Mouse (Mus musculus) layer of hippocampus, adult 9-10 months (tissue): Measurements from ENCODE around the gene Vti1a.

Source experiments
- DNase-seq: peaks from one replicate; pipeline ENCODE4 v3.0.0; 2022; ENCODE audit warnings: low spot score

Vti1a gene

DNA sequence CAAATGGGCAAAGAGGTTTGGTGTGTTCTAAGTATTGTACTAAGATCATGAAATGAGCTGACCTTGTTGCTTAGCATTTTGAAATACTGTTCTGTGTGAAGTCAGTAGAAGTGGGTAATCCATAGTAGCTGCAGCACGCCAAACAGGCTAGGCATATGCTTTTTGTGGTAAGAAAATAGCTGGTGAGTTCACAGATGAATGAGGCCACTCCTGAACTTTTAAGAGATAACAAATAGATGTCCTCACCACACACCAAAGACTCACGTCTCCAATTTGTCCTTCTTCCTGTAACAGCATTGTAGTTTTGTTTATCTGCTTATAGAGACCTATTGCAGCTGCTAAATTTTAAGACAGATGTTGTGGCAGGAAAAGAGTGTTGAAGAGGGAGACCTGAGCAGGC is 62.8 kb downstream of the Vti1a start:
- DNase-seq, result no peak

DNA sequence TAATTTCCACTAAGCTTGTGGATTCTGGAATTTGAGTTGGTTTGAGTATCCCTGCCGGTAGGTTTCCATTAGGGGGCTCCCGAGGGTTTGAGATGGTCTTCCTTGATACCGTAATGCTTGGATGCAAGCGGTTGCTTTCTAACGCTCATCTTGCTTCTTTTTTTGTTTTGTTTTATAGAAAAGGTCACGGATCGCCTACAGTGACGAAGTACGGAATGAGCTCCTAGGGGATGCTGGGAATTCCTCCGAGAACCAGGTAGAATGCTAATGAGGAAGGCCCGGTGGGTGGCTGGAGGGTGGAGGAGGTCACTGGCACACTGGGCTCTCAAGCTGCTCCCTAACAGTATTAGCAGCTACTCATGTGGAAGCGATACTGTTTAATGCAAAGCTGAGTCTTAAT is 64.7 kb downstream of the Vti1a start:
- no peak for DNase-seq

DNA sequence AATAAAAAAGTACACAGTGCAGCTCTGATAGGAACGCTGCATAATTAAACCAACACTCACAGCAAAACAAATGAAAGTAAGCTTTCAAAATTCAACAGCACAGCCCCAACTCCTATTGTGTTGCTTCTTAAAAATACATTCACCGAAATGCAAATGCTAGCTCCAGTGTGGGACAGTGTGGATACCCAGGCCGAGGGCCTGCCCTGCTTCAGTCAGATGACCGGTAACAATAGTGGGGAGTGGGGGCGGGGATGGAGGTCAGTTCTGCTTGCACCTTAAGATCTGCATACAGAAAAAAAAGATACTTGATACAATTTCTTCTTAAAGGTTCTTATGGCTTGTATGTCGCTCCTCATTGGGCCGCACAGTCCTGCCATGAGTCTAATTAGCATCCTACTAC is 65.2 kb downstream of the Vti1a start:
- no peak for DNase-seq

DNA sequence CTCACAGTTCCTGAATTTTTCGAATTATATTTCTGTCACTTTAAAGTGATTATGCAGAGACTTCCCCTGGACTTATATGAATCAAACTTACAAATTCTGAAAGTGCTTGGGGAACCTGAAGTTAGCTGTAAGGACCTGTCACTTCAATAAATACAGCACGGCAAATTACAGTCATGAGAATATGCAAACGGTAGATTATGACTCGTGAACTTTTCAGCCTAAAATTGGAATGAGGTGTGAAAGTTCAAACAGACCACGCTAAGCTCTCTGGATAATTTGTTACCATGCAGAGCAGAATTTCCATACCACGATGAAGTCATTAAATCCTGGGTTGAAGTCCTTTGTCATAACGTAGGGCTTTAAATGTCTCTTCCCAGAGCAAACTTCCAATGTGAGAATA is 66.7 kb downstream of the Vti1a start:
- no peak for DNase-seq

DNA sequence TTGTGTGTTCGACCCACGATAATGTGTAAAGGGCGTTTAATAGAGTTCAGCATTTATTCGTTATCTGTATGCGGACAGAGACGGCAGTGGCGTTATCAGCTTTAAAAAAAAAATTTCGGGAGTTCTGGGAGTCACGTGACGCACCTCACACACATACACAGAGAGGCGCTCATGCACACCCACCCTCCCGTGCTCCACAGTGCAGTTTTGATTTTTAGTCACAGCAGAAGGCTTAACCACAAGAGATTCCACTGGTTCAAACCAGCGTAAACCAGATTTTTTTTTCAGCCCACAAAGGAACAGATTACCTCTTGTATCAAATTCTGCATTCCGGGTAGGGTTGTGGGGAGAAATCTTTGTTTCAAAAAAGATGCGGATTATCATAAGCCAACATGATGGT is 68.5 kb downstream of the Vti1a start:
- no peak for DNase-seq

DNA sequence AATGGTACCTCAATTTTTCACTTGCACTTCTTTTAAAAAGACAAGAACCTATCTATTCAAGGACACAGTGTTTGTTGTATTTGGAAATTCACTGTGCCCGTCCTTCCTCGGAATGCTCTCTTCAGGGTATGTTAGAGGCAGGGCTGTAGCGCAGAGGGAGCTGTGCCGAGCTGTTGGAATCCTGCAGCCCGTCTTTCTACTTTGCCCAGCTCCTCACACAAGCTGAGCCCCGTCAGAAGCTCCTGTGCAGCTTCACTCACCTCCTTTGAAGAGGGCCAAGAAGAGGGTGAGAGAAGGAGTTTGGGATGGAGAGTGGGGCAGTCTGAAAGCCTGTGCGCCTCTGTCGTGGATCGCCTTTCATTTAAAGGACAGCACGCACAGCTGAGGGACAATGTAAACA is 72.9 kb downstream of the Vti1a start:
- DNase-seq, result no peak

DNA sequence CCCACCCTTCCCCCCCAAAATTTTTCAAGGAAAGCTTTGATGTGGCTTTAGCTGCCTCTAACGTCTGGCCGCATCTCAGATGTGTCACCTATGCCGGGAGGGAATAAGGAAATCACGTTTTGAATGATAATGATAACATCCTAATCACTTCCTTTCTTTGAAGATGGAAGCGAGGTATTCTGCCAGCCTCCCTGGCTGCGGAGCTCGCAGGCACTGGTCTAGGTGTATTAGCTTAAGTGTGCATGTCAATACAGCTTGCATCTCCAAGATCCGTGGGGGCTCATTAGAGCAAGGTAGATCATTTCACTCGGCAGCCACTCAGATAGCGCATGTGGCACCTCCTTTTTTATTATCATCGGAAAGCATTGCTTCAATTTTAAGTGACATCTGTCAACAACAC is 74.2 kb downstream of the Vti1a start:
- no peak for DNase-seq

DNA sequence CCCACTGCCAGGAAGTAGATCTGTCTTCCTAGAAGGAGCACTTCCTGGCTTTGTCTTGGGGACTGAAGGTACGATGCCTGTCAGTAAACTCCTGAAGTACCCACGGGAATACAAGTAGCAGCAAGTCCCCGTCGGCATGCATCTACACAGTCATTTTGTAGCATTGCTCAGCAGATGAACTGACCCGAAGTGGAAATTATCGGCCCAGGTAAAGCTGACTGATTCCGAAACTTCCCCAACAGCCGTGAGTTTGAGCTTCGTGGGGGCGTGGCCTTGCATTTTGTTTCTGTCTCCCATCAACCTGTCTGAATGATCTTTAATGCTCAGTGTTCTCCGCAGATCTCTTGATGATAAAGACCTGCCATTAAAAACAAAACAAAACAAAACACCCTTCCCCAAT is 85.5 kb downstream of the Vti1a start:
- no peak for DNase-seq

DNA sequence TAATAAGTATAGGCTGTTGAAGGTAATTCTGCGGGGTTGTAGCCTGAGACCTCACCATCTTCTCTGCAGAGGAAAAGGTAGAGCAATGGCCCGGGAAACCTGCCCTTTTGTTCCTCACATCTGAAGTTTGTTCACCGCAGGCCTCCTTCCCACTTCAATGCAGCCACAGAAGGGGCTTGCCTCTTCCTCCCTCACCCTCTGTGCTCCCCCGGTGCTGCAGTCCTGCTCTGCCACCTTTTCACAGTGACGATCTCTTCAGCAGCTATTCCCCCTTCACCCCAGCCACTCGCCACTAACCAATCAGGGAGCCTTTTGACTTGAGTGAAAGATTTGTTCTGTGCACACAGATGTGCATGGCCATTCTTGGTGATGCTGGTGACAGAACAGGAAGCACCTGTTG is 92.4 kb downstream of the Vti1a start:
- no peak for DNase-seq

DNA sequence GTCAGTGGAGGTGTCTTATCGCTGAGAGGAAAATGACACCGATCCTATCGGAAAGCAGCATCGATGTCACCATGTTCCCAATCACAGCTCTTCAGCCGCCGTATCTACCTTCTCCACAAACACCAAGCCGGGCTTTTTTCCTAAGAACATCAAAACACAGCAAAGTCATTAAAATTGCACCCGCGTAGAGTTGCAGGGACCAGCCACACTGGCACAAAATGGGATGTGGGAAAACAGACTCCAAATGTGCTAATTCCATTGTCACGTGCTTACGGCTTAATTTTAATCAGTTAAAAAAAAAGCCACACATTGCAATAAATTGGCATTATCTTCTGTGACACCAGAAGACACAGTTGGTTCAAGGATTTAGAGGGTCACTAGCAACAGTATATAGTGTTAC is 95.3 kb downstream of the Vti1a start:
- no peak for DNase-seq

DNA sequence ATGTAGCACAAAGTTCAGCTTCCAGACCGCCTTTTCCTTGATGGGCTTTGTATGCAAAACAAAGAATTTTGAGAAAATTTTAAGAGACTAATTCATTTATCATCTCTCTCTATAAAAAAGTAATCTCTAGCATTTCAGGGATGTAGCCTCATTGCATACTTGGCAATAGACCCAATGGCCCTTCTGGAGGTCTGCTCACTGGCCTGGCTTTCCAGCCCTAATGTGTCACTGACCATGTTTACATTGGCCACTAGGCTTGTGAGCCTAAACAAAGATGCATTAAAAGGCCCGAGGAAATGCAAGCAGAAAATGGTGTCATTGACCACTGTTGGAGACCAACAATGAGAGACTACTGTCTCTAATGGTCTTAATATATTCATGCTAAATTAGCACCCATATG is 95.8 kb downstream of the Vti1a start:
- DNase-seq, result no peak

DNA sequence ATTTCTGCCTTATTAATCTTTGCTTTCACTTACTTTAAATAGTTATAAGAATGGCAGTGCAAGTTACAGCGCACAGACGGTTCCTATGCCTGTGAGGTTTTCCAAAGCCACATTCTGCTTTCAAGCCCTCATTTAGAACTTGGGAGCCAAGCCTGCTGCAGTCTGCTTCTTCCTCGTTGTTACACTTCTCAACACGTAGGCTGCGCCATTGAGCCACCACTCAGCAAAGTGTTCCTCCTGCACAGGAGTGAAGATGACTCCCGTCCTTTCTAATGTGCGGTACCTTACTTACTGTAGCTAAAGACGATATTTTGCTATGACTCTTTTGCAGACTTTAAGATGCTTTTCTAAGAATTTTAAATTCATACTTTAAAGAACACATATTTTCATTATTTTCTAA is 98.0 kb downstream of the Vti1a start:
- DNase-seq, result no peak

DNA sequence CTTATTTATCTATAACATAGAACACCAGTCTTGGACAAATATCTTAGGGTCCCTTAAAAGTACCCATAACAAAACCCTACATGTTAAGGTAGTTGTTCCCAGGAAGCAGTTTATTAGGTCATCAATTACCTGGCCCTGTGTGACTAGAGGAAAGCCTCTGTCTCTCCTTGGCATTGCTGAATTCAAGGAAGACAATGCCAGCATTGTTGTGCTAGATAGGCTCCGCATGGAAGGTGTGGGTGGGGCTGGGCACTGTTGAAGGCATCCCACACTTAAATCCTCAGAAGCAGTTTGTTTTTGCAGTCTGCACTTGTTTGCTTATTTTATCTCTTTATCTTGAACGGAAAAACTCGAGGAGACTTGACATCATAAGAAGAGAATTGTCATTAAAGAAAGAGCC is 102.7 kb downstream of the Vti1a start:
- DNase-seq, result no peak

DNA sequence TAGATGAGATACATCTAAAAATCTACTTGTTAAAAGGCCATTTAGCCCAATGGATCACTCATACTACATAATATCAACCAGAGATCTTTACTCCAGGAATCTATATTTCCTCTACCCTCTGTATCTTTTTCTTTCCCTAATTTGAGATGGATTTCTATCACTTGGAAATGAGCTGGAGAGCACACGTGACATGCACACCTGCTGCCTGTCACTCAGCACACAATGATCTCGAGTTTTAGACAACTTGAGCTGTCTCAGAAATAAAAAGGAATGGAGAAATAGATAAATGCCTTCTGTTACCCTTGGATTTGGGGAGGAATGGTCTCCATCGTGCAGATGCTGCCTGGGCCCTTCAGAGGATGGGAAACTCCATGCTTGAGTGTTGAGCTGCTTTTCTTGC is 103.9 kb downstream of the Vti1a start:
- DNase-seq, result no peak

DNA sequence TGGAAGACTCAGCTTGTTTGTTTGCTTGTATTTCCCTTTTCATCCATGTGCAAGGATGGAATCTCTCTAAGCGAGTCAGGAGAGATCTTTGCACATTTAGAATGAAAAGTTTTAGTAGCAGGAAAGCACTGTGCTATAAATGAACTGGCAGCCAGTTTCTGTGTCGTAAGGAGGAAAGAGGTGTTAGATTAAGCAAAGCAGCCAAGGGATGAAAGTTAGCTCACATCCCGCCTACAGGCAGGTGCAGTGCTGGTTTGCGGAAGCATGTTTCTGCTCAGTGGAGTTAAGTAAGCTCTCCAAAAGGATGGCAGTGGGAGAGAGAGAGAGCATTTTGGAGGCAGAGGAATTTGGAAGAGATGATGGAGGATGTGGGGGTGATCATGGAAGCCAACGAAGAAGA is 105.7 kb downstream of the Vti1a start:
- no peak for DNase-seq

DNA sequence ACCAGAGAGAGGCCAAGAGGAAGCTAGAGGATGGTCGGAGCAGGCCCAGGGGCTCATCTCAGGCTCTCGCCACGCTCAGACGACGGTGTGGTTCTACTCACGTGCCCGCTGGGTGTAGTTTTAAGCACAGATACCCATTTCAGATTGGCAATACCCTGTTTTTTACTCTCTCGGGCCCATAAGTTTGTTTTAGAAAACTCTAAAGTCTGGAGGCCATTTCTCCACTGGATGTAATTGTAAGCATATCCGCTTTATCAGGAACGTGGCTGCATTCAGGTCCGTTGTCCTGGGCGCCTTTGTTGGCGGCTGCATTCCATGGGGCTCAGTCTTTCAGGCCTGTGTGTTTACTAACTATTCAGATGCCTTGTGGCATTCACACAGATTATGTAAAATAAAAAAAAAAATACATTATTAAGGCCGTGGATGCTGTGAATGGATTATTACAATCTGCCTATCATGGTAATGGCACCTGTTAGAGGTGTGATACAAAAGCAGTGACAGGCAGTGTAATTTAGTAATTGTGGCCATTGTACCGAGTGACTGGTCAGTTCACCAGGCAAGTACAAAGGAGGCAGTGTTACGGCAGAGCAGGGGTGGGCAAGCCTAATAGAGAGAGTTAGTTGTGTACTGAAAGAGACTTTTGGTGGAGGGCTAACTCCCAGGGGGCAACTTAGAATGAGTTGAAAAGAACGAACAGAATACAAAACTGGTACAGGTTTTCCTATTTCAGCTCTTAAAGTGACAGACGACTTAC is 106.4 kb downstream of the Vti1a start:
- DNase-seq, result no peak

DNA sequence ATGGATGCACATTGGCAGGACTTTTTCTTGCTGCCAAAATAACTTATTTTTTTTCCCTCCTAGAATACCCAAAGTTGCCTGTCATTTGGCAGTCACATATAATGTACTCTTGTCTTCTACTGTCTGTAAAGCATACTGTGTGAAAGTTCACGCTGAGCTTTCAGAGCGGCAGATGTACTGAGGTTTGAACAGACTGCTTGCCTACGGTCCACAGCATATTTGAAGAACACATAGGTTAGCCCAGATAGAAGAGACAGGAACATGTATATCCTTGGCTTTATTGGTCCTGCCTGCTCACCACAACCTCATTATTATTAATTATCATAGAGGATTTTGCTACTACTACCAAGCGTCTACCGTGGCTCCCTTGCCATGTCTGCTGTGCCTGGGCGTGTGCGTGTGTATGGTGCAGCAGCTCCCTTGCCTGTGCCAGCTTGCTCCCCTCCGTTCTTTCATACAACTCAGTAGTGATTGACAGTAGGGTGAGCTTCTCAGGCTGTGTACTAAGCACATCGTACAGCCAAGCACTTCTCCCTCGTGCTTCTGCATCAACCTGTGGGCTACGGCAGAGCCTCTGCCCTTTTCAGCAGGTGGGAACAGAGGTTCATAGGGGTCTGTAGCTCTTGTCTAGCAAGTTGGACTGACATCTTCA is 107.1 kb downstream of the Vti1a start:
- no peak for DNase-seq

DNA sequence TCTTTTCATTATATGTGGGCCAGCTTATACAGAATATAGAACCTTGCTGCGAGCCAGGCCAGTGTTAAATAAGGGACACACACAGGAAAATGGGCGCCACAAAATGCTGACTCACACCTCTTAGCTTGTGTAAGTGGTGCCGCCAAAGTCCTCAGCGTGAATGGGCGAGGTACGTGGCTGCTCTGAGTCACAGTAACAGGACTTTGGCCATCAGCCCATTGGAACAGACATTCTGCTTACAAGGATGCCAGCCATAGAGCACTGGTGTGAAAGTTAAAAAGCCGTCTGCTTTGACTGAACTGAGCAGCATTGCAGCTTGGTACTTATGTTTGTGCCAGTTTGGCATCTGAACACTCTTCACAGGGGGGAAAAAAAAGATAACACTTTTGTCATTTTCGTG is 107.9 kb downstream of the Vti1a start:
- peak; percentile 46 for DNase-seq

DNA sequence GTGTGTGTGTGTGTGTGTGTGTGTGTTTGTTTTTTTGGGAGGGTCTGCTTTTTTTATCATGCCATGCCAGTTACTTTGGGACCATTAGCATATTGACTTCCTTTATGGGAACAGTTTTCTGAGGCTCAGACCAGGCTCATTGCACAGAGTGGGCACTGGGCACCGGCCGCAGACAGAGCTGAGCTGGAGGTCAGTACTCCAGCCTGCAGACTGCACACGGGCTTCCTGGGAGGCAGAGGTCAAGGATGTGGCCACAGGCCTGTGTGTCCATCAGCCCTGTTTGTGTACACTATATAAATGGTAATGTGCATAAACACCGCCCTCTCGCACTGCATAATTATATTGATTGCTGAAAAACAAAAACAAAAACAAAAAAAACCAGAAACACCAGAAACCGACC is 108.4 kb downstream of the Vti1a start:
- DNase-seq, result no peak

DNA sequence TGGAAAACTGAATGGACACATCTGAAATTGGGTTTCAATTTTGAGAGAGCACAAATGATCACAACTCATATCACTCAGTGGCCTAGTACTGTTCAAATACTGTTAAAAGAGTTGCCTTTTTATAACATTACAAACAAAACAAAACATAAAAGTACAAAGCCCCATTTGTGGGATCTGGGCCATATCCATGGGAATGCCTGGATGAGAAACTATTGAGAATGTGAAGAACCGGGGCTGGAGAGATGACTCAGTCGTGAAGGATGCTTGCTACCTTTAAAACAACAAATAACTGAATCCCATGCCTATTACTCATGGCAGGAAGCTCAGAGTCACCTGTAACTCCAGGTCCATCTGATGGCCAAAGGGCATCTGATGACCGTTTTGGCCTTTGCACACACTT is 124.2 kb downstream of the Vti1a start:
- DNase-seq, result no peak

DNA sequence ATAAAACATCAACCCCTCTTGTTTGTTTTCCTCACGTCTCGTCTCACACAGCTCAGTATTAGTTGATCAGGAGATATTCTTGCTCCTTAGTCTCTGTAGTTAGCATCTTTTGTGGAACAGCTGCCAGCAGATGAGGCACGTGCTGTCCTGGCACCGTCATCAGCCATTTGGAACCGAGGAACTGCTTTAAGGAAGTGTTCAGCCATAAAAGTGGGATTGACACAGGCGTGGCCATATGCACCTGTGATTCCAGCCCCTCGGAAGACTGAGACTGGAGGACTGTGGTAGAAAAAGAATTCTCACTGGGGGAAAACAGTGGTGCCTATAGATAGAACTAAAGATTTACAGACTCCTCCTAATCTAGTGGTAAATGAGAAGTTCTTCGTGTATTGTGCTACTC is 127.5 kb downstream of the Vti1a start:
- DNase-seq, result no peak

DNA sequence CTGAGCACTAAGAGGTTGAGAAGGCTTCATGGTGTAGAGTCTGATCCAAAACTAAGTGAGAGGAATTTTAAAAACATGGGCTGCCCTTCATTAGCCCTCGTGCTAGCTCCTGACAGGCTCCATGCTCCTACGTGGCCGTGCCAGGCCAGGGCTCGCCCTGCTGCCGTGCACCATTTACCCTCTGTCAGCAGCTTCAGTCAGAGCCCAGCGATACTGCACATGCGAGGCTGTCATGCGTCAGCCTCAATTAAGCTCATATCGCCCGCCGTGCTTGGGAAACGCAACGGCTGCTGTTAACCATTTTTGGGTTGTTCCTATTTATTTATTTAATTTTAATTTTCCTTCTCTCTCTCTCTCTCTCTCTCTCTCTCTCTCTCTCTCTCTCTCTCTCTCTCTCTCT is 133.0 kb downstream of the Vti1a start:
- no peak for DNase-seq

DNA sequence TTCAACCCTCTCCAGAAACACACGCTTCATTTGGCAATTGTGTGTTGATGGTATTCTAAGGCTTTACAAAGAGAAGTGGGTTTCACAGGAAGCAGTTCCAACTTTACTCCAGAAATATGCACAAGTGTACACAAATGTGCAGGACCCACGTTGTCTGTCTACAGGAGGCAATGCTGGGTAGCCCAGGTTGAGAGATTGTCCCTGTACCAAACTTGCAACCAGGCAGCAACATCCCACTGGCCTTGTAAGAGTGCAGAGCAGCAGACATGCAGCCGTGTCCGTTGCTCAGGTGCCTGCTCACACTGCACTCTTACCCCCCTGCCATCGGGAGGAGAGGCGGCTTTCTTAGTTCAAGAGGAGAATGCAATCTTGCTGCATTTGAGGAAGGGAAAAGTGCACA is 133.4 kb downstream of the Vti1a start:
- no peak for DNase-seq
